Comparison of ENCODE assay signal across 15 mouse cellular contexts in genomic region chr1:183921262-183921661, GRCm38 (mm10).
"Had no signal": no experiment of that assay in that cellular context is flagged by ENCODE, and none has a peak within 500 bp of the region (broad histone marks: within the 10 kb centered on the region; RNA-seq: fewer than 3 reads in every experiment).

No protein-coding gene starts in this region.

- H3K27ac ChIP-seq: layer of hippocampus, adult 2 months; limb, embryonic 13.5 days; liver, embryonic 14.5 days; midbrain, embryonic 10.5 days; neural tube, embryonic 13.5 days had no signal

- H3K4me3 ChIP-seq: layer of hippocampus, adult 2 months; limb, embryonic 13.5 days; midbrain, embryonic 10.5 days; neural tube, embryonic 13.5 days had no signal

- DNase-seq: kidney, postnatal 36 days; left cerebral cortex, postnatal 4 days; lung, adult 18-20 months; lung, postnatal 4 days; midbrain, embryonic 14.5 days; retina, postnatal 1 day; right cerebral cortex, postnatal 4 days; spleen, adult 18-20 months; thymus, adult 2 months; thymus, postnatal 25 days had no signal

- H3K4me1 ChIP-seq: limb, embryonic 13.5 days; midbrain, embryonic 10.5 days; neural tube, embryonic 13.5 days had no signal

- H3K9me3 ChIP-seq: limb, embryonic 13.5 days; midbrain, embryonic 10.5 days; neural tube, embryonic 13.5 days had no signal

- H3K36me3 ChIP-seq: limb, embryonic 13.5 days; midbrain, embryonic 10.5 days; neural tube, embryonic 13.5 days had no signal

- H3K9ac ChIP-seq: limb, embryonic 13.5 days; liver, embryonic 14.5 days; neural tube, embryonic 13.5 days had no signal

- H3K4me2 ChIP-seq: limb, embryonic 13.5 days; neural tube, embryonic 13.5 days had no signal

- H3K27me3 ChIP-seq: limb, embryonic 13.5 days; neural tube, embryonic 13.5 days had no signal
